Mouse (Mus musculus) spleen, postnatal 36 days (tissue): ENCODE data around the gene Vmn2r67.
"Not testable (repeated sequence)": the region's sequence is repeated elsewhere in the genome, so short reads cannot be mapped to it uniquely, and the experiment has no call there.

Experiments used
- DNase-seq, 2 experiments: peaks; one replicate each; pipeline ENCODE4 v3.0.0; 2022; ENCODE audit warnings: low spot score in 2 of 2, mixed read lengths in 1 of 2

Vmn2r67 gene

GRCm38 (mm10) chr7:85155898-85156297 is at the start of gene Vmn2r67:
Gene Vmn2r67 (minus strand): TSS chr7:85155998.
- DNase-seq, result no peak

GRCm38 (mm10) chr7:85104531-85104930 is 51.3 kb downstream of the Vmn2r67 start:
- not testable (repeated sequence) for DNase-seq
